Mouse (Mus musculus) lung, adult 2 months (tissue): ENCODE measurements at regions not wholly inside any gene's neighbourhood (a gene's known extent, or its start where the extent isn't known, plus 50 kb on each side); places are given as distances from the start of the nearest gene placed in this dataset.
A peak's percentile ranks its signal among the peaks of the same experiment; 100 is the strongest.

Source experiments
- DNase-seq: peaks from one replicate; pipeline ENCODE4 v3.0.0; 2022
- H3K4me1 ChIP-seq: fragments of 200-500 bp; 2 replicates; pipeline ENCODE4 v1.6.1; 2011; ENCODE audit warnings: low read length; ENCODE audit not compliant: control insufficient read depth, insufficient read depth
- H3K4me3 ChIP-seq: fragments of 200-500 bp; replicated peaks from 2 replicates; pipeline ENCODE3; 2011; ENCODE audit warnings: low read depth, mild to moderate bottlenecking, control low read depth, low read length; ENCODE audit errors: extremely low read depth
- CTCF ChIP-seq: fragments of 200-500 bp; IDR thresholded peaks from 2 replicates; pipeline ENCODE4 v1.5.1; 2011; ENCODE audit warnings: mild to moderate bottlenecking, low read length, control low read depth; ENCODE audit not compliant: insufficient read depth
- POLR2A ChIP-seq: fragments of 200-500 bp; IDR thresholded peaks from 2 replicates; pipeline ENCODE4 v1.6.1; 2011; ENCODE audit warnings: low read depth, mild to moderate bottlenecking, control low read depth, low read length, borderline replicate concordance; ENCODE audit errors: extremely low read depth
- WGBS: fragments of 180-500 bp; shearing (Covaris S2); methylation state at CpG from one replicate; pipeline ENCODE4 v1.1.7; 2018; 5-methylcytosine and 5-hydroxymethylcytosine counted together

DNA sequence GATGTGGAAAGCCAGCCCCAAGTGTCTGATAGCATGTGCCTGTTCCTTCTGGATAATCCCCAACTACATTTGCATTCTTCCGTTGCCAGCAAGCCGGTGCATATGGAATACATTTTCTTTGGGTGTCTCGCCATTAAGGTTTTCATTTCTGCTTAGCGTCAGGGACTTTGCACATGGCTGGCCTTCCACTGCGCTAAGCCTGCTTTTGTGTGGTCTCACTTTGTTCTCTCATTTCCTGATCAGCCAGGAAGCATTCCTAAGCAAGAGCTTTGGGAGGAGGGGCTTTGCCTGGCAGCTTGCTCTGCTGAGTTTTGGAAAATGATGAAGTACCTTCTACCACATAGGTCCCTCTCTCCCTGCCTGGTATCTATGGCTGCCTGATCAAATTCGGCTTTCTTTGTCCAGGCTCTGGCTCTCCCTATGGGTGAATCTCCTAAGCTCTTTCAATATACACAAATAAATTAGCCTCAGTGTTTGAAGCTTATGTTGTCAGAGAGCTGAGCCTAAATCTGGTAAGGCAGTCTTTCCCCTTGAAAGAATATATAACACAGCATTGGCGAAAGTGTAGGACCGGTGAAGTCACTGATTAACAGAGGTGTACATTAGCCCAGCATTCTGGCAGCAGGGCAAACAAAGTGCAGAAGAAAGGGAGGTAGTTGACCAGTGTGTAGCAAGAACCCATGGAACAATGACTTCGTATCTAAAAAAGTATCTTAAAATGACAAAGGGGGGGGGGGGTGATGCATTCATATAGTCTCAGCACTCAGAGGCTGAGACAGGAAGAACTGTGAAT lies 242.8 kb upstream of the Cadm1 start:
- H3K4me1 ChIP-seq, result no peaks in the 10 kb centered on the region
- H3K4me3 ChIP-seq, result no peak overlapping the region
- WGBS, result 74% methylated on average over 9 of the region's 9 CpGs
- no peak for DNase-seq
- no peak for TF ChIP-seq CTCF
- no peak for TF ChIP-seq POLR2A

DNA sequence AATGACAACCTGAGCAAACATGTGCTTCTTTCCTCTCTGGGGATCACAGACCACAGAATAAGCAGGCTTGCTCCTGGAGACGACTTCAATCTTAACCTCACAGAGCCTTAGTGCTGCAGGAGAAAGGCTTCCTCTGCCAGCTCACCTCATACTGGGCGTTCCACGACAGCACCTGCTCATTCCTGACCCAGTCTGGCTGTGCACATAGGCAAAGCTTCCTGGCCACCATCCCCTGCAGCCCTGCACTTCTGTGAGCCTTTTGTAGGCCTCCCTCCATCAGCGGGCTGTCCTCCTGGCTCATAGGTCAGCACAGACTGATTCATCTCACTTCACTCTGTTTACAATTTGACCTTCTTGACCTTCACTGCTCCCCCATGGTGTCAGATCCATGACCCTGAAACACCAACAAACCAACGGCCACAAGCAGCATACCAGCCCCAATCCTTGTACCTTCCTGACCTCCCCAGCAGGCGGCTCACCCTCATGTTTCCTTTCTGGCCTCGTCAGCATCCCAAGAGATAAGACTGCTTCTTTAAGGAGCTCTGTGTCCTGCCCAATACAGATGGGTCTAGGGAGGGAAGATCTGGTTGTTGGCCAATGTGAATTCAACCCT lies 241.3 kb upstream of the Cadm1 start:
- DNase-seq, result no peak
- 74% methylated on average over 7 of the region's 7 CpGs for WGBS
- TF ChIP-seq CTCF (no peak), POLR2A (no peak)
- Histone ChIP-seq H3K4me1 (no peaks in the 10 kb centered on the region), H3K4me3 (no peak overlapping the region)

DNA sequence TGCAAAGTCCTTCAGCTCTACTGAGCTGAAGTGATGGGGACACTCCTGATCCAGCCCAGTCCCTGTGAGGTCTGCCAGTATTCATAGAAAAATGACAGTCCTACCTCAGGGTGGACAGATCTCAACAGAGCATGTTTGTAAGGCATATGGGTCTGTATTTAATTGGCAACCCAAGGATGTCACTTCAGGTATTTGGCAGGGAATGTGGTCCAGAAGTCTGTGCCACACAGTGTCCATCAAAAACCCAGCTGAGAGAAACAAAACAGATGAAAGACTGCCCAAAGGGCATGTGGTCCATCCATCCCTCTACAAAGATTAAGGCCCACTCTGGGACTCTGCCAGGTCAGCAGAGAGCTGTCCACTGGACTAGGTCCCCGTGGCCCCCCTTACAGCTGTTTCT lies 229.3 kb upstream of the Cadm1 start:
- no peaks in the 10 kb centered on the region for H3K4me1 ChIP-seq
- no peak for TF ChIP-seq CTCF
- TF ChIP-seq POLR2A, result no peak
- WGBS, result 57% methylated on average over 1 of the region's 1 CpGs

DNA sequence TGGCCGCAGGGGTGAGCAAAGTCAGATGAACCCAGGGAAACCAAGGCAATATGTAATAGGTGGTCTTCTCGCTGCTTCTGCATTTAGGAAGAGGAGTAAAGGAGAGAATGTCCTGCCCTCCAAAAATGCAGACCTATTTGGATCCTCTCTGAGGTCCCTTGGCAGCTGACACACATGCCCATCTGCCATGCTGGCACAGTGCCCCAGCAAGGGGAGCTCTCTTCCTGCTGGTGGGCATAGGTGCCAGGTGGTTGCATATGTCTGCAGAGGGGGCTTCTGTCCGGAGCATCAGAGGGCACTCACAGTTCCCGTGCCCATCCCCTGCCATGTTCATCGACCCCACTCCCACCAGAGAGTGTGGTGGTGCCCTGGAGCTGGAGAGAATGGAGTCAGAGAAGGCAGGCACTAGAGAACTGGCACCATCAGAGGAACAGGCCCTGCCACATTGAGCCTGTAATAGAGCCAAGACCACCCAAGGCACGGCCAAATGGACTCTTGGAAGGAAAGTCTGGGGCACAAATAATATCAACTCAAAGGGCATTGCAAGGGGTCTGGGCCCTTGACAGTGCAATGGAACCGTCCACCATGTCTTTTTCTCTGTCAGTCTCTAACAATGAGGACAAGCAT lies 222.7 kb upstream of the Cadm1 start:
- H3K4me3 ChIP-seq, result no peak overlapping the region

More for the DNA sequence above, 229.3 kb upstream of the Cadm1 start:
- DNase-seq, result no peak
- no peak overlapping the region for H3K4me3 ChIP-seq

DNA sequence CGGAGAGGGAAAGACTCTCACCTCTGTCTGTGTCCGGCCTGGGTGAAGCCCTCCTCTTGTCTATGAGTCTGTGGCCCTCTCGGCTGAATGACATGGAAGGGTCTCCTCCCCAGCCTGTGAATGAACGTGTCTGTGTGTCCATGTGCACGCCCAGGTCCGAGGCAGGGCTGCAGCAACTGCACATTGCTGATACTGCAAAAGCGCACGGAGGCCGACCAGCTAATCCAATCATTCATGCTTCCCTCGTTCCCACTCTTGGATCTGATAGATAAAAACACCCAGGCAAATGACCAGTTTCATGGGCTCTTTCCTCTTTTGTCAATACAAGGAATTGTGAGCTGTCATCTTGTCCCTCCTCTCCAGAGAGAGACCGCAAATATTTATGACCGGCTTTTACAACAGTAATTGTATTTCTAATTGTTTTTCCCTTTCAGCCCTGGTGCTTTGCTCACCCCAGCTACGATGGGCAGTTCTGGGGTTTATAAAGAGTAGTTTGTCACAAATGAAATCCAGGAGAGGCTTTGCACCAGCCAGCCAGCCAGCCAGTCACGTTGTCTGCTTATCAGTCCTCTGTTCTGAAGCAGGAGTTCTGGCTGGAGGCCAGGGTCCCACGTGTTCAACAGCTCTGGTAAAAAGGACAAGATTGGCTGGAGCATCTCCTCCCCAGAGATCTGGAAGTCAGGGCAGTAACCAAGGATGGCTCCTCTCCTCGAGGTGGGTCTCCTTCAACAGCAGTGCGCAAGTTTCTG lies 222.0 kb upstream of the Cadm1 start:
- no peak for TF ChIP-seq POLR2A
- no peak for TF ChIP-seq CTCF
- Histone ChIP-seq H3K4me3 (no peak overlapping the region), H3K4me1 (no peaks in the 10 kb centered on the region)
- 66% methylated on average over 17 of the region's 17 CpGs for WGBS
- no peak for DNase-seq

More for the DNA sequence above, 222.7 kb upstream of the Cadm1 start:
- TF ChIP-seq POLR2A, result no peak
- TF ChIP-seq CTCF, result no peak
- no peaks in the 10 kb centered on the region for H3K4me1 ChIP-seq
- WGBS, result 91% methylated on average over 7 of the region's 7 CpGs
- no peak for DNase-seq

DNA sequence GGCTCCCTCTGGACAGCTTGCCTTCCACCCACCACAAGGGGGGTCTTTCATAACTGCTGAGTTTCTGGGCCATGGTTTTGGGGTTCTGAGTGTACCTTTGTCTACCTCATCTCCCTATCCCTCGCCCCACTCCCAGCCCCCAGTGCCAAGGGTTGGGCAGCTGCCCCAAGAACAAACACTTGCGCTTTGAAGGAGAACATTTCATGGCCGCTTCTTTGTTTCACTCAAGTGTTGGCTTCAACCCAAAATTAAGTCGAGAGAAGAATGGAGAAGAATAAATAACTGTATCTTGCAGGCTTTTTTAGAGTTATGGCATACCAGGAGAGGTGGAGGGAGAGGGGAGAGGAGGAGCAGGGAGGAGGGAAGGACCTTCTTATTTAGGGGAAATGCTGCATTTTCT lies 216.5 kb upstream of the Cadm1 start:
- peak; percentile 52 for DNase-seq
- WGBS, result 30% methylated on average over 4 of the region's 4 CpGs
- TF ChIP-seq POLR2A (no peak), CTCF (no peak)

DNA sequence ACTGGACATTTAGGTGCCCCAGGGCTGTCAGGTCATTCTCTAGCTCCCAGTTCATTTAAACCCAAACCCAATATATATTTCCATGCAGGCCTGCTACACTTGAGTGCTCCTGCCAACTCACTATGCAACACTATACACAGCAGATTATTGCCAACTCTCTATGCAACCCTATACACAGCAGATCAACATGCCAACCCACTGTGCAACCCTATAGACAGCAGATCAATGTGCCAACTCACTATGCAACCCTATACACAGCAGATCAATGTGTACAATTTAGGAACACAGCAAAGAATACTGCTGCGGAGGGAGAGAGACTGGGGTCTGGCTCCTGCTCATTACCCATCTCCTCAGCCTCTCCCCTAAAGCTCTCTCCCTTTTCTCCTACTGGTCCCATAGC lies 215.7 kb upstream of the Cadm1 start:
- 100% methylated on average over 1 of the region's 1 CpGs for WGBS
- Histone ChIP-seq H3K4me3 (no peak overlapping the region), H3K4me1 (peaks cover 3% of the 10 kb centered on the region)
- TF ChIP-seq CTCF (no peak), POLR2A (no peak)
- no peak for DNase-seq

More for the DNA sequence above, 216.5 kb upstream of the Cadm1 start:
- H3K4me1 ChIP-seq, result peaks cover 3% of the 10 kb centered on the region
- H3K4me3 ChIP-seq, result no peak overlapping the region

DNA sequence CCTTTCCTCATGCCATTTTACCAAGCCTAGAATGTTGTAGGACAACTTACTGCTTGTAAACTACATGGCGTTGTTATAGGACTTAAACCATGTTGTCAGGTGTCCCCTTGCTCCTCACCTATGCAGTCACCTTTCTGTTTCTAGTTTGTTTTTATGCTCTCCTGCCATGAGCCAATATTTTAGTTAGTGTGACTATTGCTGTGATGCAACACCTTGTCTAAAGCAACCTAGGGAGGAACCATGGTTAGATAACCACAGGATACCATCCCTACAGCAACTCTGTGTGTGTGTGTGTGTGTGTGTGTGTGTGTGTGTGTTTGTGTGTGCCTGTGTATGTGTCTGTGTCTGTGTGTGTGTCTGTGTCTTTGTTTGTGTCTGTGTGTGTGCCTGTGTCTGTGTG lies 209.6 kb upstream of the Cadm1 start:
- Histone ChIP-seq H3K4me1 (no peaks in the 10 kb centered on the region), H3K4me3 (no peak overlapping the region)
- TF ChIP-seq CTCF (no peak), POLR2A (no peak)
- no peak for DNase-seq
- 83% methylated on average over 1 of the region's 1 CpGs for WGBS

DNA sequence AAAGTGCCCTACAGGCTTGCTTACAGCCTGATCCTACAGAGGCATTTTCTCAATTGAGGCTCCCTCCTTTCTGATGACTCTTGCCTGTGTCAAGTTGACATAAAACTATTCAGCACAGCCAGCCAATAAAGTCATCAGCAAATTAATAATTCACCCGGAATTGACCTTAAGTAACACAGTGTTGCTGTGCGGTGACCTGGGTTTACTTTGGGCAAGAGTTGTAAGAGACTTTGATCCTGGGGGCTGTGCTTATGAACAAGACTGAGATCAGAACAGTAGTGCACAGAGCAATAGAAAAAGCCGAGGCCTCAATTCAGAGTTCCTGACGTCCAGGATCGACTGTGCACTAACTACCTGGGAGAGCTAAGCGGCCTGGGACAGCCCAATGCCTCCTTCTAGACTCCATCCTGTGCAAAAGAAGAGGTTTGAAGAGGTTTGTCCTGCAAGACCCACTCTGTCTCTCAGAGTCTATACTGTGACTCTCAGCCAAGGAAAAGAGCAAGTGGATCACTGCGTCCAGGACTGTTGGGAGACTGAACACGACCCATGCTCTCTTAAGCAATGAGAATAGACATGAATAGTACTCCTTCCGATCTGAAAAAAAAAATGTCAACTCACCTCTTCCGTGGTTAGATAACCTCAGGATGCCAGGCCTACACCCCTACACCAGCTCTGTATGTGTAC lies 208.7 kb upstream of the Cadm1 start:
- no peak for DNase-seq
- no peak for TF ChIP-seq POLR2A
- TF ChIP-seq CTCF, result no peak
- WGBS, result 76% methylated on average over 10 of the region's 10 CpGs
- H3K4me1 ChIP-seq, result no peaks in the 10 kb centered on the region
- H3K4me3 ChIP-seq, result no peak overlapping the region
